Mouse (Mus musculus): Measurements from ENCODE around the gene 2210011C24Rik. TPM values are rescaled to one million over a fixed set of nuclear protein-coding genes. Genes with fewer than 3 reads are reported as not detected.
"Not testable (repeated sequence)": the region's sequence is repeated elsewhere in the genome, so short reads cannot be mapped to it uniquely, and the experiment has no call there.

The 2210011C24Rik gene
- polyA plus RNA-seq, 1 experiment from 2014 or later, result 0.47 TPM

GRCm38 (mm10) chr8:83995973-83996372 is 16.0 kb downstream of the 2210011C24Rik start:
- DNase-seq (ENCODE audit: low spot score) (no peak), ATAC-seq (replicated peaks; ENCODE audit: low FRiP score) (no peak)
- peaks cover 10% of the 10 kb centered on the region for H3K4me1 ChIP-seq (replicated peaks; ENCODE audit: control insufficient read depth, insufficient read depth, low read length)
- no peak overlapping the region for H3K27ac ChIP-seq (ENCODE audit: low read depth, low read length)
- 0 out of 2 replicates have a peak overlapping the region, but pooled peaks have one; percentile 20 for H3K9ac ChIP-seq (ENCODE audit: low read length)
- WGBS, result 11% methylated on average over 12 of the region's 12 CpGs
- peaks cover 13% of the 10 kb centered on the region; the same call in 1 of the 2 replicates for H3K27me3 ChIP-seq (ENCODE audit: control insufficient read depth, insufficient read depth, low read length)
- no peaks in the 10 kb centered on the region; the same call in 1 of the 2 replicates for H3K36me3 ChIP-seq (ENCODE audit: control insufficient read depth, insufficient read depth, low read length)
- no peak overlapping the region; the same call in 1 of the 2 replicates for H3K4me3 ChIP-seq (ENCODE audit: low read depth, low read length)
- no peaks in the 10 kb centered on the region for H3K9me3 ChIP-seq (ENCODE audit: control insufficient read depth, low read length)
- peak overlapping the region; percentile 71; the same call in 1 of the 2 replicates for H3K4me2 ChIP-seq (ENCODE audit: low read depth, low read length, severe bottlenecking)

DNA sequence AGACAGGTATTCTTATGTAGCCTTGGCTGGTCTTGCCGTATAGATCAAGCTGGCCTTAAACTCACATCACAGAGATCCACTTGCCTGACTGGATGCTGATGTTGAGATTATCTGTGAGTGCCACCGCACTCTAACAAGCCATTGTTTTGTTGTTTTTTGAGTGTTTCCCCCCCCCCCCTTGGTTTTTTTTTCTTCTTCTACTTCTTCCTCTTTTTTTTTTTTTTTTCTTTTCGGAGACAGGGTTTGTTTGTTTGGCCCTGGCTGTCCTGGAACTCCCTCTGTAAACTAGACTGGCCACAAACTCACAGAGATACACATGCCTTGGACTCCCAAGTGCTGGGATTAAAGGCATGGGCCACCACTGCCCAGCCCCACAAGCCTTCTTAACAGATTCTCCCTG is 17.9 kb downstream of the 2210011C24Rik start:
- no peaks in the 10 kb centered on the region; the same call in 1 of the 2 replicates for H3K36me3 ChIP-seq (ENCODE audit: control insufficient read depth, insufficient read depth, low read length)
- no peak for DNase-seq (ENCODE audit: low spot score)
- no peak overlapping the region for H3K27ac ChIP-seq (ENCODE audit: low read depth, low read length)
- no peak for ATAC-seq (replicated peaks; ENCODE audit: low FRiP score)
- no peaks in the 10 kb centered on the region for H3K9me3 ChIP-seq (ENCODE audit: control insufficient read depth, low read length)
- H3K4me2 ChIP-seq (ENCODE audit: low read depth, low read length, severe bottlenecking), result no peak overlapping the region
- H3K4me3 ChIP-seq (ENCODE audit: low read depth, low read length), result no peak overlapping the region
- no peak overlapping the region for H3K9ac ChIP-seq (ENCODE audit: low read length)
- H3K4me1 ChIP-seq (replicated peaks; ENCODE audit: control insufficient read depth, insufficient read depth, low read length), result peaks cover 6% of the 10 kb centered on the region
- 97% methylated on average over 3 of the region's 3 CpGs for WGBS
- no peaks in the 10 kb centered on the region for H3K27me3 ChIP-seq (ENCODE audit: control insufficient read depth, insufficient read depth, low read length)

GRCm38 (mm10) chr8:83992488-83992887 is 19.5 kb downstream of the 2210011C24Rik start:
- WGBS, result 86% methylated on average over 2 of the region's 2 CpGs
- H3K4me2 ChIP-seq (ENCODE audit: low read depth, low read length, severe bottlenecking), result no peak overlapping the region
- H3K27ac ChIP-seq (ENCODE audit: low read depth, low read length), result no peak overlapping the region
- H3K4me3 ChIP-seq (ENCODE audit: low read depth, low read length), result no peak overlapping the region
- ATAC-seq (replicated peaks; ENCODE audit: low FRiP score) (no peak), DNase-seq (ENCODE audit: low spot score) (no peak)
- no peaks in the 10 kb centered on the region; the same call in 1 of the 2 replicates for H3K36me3 ChIP-seq (ENCODE audit: control insufficient read depth, insufficient read depth, low read length)
- no peaks in the 10 kb centered on the region for H3K9me3 ChIP-seq (ENCODE audit: control insufficient read depth, low read length)
- no peak overlapping the region for H3K9ac ChIP-seq (ENCODE audit: low read length)
- H3K27me3 ChIP-seq (ENCODE audit: control insufficient read depth, insufficient read depth, low read length), result no peaks in the 10 kb centered on the region
- H3K4me1 ChIP-seq (replicated peaks; ENCODE audit: control insufficient read depth, insufficient read depth, low read length), result 0 out of 2 replicates have a peak, but pooled peaks cover 3% of the 10 kb centered on the region

DNA sequence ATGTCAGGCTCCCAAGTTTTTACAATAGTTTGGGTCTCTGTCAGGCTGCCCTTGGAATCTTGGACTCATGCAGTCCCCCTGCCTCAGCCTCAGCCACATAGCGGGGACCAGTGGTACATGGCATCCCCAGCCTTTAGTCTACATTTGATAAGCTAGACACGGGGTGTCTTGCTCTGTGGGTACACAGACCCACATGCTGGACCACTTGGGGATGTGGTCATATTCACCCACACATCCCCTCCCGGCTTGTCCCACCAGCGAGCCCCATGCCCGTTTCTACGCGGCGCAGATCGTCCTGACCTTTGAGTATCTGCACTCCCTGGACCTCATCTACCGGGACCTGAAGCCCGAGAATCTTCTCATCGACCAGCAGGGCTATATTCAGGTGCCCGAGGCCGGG is 21.8 kb downstream of the 2210011C24Rik start:
- Histone ChIP-seq H3K4me1 (replicated peaks; ENCODE audit: control insufficient read depth, insufficient read depth, low read length) (no peaks in the 10 kb centered on the region), H3K27ac (ENCODE audit: low read depth, low read length) (no peak overlapping the region), H3K36me3 (ENCODE audit: control insufficient read depth, insufficient read depth, low read length) (peaks cover 7% of the 10 kb centered on the region), H3K9me3 (ENCODE audit: control insufficient read depth, low read length) (no peaks in the 10 kb centered on the region), H3K9ac (ENCODE audit: low read length) (no peak overlapping the region), H3K27me3 (ENCODE audit: control insufficient read depth, insufficient read depth, low read length) (no peaks in the 10 kb centered on the region), H3K4me3 (ENCODE audit: low read depth, low read length) (no peak overlapping the region), H3K4me2 (ENCODE audit: low read depth, low read length, severe bottlenecking) (no peak overlapping the region)
- DNase-seq (ENCODE audit: low spot score), result no peak
- no peak for ATAC-seq (replicated peaks; ENCODE audit: low FRiP score)
- 95% methylated on average over 14 of the region's 14 CpGs for WGBS

DNA sequence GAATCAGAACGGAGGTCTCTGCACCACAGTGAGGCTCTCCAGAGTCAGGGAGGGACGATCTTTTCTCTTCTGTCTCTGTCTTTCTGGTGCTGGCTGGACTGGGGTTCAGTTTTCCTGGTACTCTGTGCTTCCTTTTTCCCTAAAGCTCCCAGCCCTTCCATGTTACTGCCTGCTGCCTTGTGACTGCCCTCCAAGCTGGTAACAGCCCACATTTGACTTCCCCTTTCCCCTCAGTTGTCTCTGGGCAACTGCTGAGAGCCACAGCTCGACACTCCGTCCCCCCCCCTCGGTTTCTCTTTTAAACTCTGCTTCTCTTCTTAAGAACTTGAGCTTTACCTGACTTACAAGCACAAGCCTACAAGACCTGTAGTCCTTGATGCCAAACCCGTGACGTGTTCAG is 22.7 kb downstream of the 2210011C24Rik start:
- DNase-seq (ENCODE audit: low spot score) (no peak), ATAC-seq (replicated peaks; ENCODE audit: low FRiP score) (no peak)
- Histone ChIP-seq H3K36me3 (ENCODE audit: control insufficient read depth, insufficient read depth, low read length) (peaks cover 7% of the 10 kb centered on the region), H3K9me3 (ENCODE audit: control insufficient read depth, low read length) (no peaks in the 10 kb centered on the region), H3K27ac (ENCODE audit: low read depth, low read length) (no peak overlapping the region), H3K4me2 (ENCODE audit: low read depth, low read length, severe bottlenecking) (no peak overlapping the region), H3K9ac (ENCODE audit: low read length) (no peak overlapping the region), H3K27me3 (ENCODE audit: control insufficient read depth, insufficient read depth, low read length) (no peaks in the 10 kb centered on the region), H3K4me3 (ENCODE audit: low read depth, low read length) (no peak overlapping the region), H3K4me1 (replicated peaks; ENCODE audit: control insufficient read depth, insufficient read depth, low read length) (no peaks in the 10 kb centered on the region)
- 89% methylated on average over 7 of the region's 7 CpGs for WGBS

- not testable (repeated sequence) for H3K9ac ChIP-seq (ENCODE audit: low read length); H3K27ac ChIP-seq (ENCODE audit: low read depth, low read length); H3K9me3 ChIP-seq (ENCODE audit: control insufficient read depth, low read length); H3K4me3 ChIP-seq (ENCODE audit: low read depth, low read length); H3K4me2 ChIP-seq (ENCODE audit: low read depth, low read length, severe bottlenecking); ATAC-seq (replicated peaks; ENCODE audit: low FRiP score); H3K4me1 ChIP-seq (replicated peaks; ENCODE audit: control insufficient read depth, insufficient read depth, low read length); DNase-seq (ENCODE audit: low spot score); H3K27me3 ChIP-seq (ENCODE audit: control insufficient read depth, insufficient read depth, low read length)
- WGBS, result 98% methylated on average over 2 of the region's 2 CpGs
- peaks cover 20% of the 10 kb centered on the region for H3K36me3 ChIP-seq (ENCODE audit: control insufficient read depth, insufficient read depth, low read length)
Measured at GRCm38 (mm10) chr8:83983222-83983621, 28.7 kb downstream of the 2210011C24Rik start.

DNA sequence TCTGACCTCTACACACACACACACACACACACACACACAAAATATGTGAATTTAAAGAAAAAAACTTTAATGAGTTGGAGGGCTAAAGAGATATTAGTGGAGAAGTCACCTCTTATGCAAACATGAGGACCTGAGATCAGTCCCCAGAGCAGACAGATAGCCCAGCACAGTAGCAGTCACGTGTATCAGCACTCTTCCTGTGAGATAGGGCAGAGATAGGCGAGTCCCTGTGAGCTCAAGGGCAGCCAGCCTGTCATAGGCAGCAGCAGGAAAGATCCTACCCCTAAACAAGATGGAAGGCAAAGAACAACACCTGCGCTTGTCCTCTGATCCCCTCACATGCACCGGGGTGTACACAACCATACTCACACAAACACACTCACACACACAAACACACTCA is 29.5 kb downstream of the 2210011C24Rik start:
- no peak overlapping the region for H3K4me3 ChIP-seq (ENCODE audit: low read depth, low read length)

DNA sequence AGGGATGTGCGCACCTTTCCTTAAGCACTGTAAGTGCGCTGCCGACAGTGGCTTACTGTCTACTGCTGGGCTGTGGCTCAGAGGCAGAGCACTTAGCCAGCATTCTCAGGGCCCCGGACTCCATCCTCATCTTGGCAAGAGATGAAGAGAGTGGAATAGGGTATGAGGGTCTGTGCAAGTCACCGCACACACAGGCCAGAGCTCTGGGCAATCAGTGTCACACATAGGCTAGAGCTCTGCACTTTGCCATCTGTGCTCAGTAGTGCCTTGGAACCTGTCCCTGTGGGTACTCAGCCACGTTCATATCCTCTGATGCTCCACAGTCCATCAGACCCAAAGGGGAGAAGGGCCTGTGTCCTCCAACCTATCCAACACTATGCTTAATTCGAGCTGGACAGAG is 30.4 kb downstream of the 2210011C24Rik start:
- 92% methylated on average over 7 of the region's 7 CpGs for WGBS
- peaks cover 14% of the 10 kb centered on the region for H3K36me3 ChIP-seq (ENCODE audit: control insufficient read depth, insufficient read depth, low read length)
- ATAC-seq (replicated peaks; ENCODE audit: low FRiP score) (no peak), DNase-seq (ENCODE audit: low spot score) (no peak)
- H3K27ac ChIP-seq (ENCODE audit: low read depth, low read length), result no peak overlapping the region
- H3K4me2 ChIP-seq (ENCODE audit: low read depth, low read length, severe bottlenecking), result no peak overlapping the region
- H3K4me3 ChIP-seq (ENCODE audit: low read depth, low read length), result no peak overlapping the region
- H3K27me3 ChIP-seq (ENCODE audit: control insufficient read depth, insufficient read depth, low read length), result no peaks in the 10 kb centered on the region
- H3K4me1 ChIP-seq (replicated peaks; ENCODE audit: control insufficient read depth, insufficient read depth, low read length), result peaks cover 4% of the 10 kb centered on the region; the same call in 1 of the 2 replicates
- no peak overlapping the region for H3K9ac ChIP-seq (ENCODE audit: low read length)
- no peaks in the 10 kb centered on the region for H3K9me3 ChIP-seq (ENCODE audit: control insufficient read depth, low read length)

More for the DNA sequence above, 29.5 kb downstream of the 2210011C24Rik start:
- H3K4me1 ChIP-seq (replicated peaks; ENCODE audit: control insufficient read depth, insufficient read depth, low read length), result peaks cover 1% of the 10 kb centered on the region; the same call in 1 of the 2 replicates
- no peak overlapping the region for H3K27ac ChIP-seq (ENCODE audit: low read depth, low read length)
- H3K9ac ChIP-seq (ENCODE audit: low read length), result no peak overlapping the region
- H3K9me3 ChIP-seq (ENCODE audit: control insufficient read depth, low read length), result no peaks in the 10 kb centered on the region
- H3K36me3 ChIP-seq (ENCODE audit: control insufficient read depth, insufficient read depth, low read length), result peaks cover 20% of the 10 kb centered on the region
- no peaks in the 10 kb centered on the region for H3K27me3 ChIP-seq (ENCODE audit: control insufficient read depth, insufficient read depth, low read length)
- 90% methylated on average over 4 of the region's 4 CpGs for WGBS
- H3K4me2 ChIP-seq (ENCODE audit: low read depth, low read length, severe bottlenecking), result no peak overlapping the region
- no peak for DNase-seq (ENCODE audit: low spot score)
- ATAC-seq (replicated peaks; ENCODE audit: low FRiP score), result no peak

DNA sequence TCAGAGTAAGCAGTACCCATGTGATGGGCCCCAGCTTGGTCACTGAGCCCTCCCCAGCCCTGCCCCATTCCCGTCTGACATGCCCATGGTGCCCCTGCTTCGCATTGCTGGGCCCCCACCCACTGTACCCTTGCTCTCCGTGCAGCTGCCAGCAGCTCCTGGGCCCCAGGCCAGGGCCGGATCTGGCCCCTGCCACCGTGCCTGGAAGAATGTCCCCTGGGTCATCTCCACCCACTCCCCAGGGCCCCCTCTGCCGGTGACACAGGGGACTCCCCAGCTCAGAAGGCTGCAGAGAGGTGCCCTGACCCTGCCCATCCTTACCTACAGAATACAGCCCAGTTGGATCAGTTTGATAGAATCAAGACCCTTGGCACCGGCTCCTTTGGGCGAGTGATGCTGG is 31.1 kb downstream of the 2210011C24Rik start:
- Histone ChIP-seq H3K4me3 (ENCODE audit: low read depth, low read length) (no peak overlapping the region), H3K4me1 (replicated peaks; ENCODE audit: control insufficient read depth, insufficient read depth, low read length) (peaks cover 4% of the 10 kb centered on the region; the same call in 1 of the 2 replicates), H3K27me3 (ENCODE audit: control insufficient read depth, insufficient read depth, low read length) (no peaks in the 10 kb centered on the region), H3K9me3 (ENCODE audit: control insufficient read depth, low read length) (no peaks in the 10 kb centered on the region), H3K36me3 (ENCODE audit: control insufficient read depth, insufficient read depth, low read length) (peaks cover 13% of the 10 kb centered on the region), H3K27ac (ENCODE audit: low read depth, low read length) (no peak overlapping the region), H3K9ac (ENCODE audit: low read length) (no peak overlapping the region), H3K4me2 (ENCODE audit: low read depth, low read length, severe bottlenecking) (no peak overlapping the region)
- no peak for DNase-seq (ENCODE audit: low spot score)
- ATAC-seq (replicated peaks; ENCODE audit: low FRiP score), result no peak
- WGBS, result 84% methylated on average over 8 of the region's 8 CpGs

Data from forebrain, embryonic 11.5 days (tissue).